Mouse (Mus musculus): Measurements from ENCODE around the gene Hoxb5.

The Hoxb5 gene

DNA sequence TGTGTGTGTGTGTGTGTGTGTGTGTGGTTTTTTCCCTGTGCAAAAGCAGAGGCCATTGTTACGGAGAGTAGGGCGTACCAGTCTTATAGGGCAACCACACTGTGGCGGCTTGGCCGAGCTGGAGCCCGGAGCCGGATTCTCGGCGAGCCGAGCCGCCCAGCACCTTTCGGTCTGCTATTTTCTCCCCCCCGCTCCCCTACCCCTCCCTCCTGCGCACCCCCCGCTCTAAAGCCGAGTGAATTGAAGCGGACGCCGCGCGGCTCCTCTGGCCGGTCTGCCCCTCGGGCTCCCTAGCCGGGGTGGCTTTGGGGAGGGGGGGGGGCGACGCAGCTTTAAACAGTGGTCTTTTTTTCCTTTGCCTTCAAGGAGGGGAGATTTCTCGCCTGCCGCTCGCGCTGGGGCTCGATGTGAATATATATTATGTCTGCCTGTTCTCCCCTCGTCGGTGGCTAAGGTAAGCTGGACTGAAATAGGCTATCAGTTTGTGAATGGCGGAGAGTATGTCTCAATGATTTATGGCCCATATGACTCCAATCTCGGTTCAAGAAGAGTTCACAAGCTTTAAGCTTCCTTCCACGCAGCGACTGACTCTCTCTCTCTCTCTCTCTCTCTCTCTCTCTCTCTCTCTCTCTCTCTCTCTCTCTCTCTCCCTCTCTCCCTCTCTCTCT lies 37.7 kb downstream of the Hoxb5 start:
- DNase-seq (ENCODE audit: low spot score) = no peak

DNA sequence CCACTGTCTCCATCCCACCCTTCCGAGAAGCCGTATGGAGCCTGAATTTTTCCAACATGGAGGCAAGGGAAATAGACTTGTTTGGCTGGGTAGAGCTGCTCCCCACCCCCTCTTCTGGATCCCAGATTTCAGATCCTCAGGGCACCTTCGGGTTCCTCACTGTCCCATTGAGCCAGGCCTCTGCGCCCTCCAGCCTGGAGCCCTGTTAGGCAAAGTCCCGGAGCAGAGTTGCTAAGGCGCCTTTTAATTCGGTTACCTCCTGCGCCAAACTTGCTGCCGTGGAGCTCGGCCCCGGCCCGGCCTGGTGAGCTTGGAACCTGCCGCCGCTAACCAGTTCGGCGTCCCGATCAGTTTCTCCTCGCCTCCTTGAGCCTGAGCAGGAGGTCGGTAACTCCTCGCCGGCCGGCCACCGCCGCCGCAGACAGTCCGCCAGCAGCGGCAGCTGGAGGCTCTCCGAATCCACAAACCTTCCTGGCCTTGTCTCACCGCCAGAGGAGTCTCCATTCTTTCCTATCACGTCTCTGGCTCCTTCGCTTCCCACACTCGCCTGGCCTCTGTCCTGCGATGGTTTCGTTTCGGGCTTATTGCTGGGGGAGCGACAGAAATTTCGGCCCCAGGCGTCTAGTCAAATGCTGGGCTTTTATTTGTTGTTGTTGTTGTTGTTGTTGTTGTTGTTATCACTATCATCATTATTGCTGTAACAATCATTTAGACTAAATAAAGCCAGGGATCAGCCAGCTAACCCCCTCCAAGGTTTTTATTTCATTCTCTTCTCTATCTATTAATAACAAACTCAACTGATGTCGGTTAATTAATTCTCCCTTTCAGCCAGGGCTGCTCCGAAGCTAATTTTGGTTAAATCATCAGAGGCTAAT lies 38.8 kb downstream of the Hoxb5 start:
- DNase-seq (ENCODE audit: low spot score) = no peak

DNA sequence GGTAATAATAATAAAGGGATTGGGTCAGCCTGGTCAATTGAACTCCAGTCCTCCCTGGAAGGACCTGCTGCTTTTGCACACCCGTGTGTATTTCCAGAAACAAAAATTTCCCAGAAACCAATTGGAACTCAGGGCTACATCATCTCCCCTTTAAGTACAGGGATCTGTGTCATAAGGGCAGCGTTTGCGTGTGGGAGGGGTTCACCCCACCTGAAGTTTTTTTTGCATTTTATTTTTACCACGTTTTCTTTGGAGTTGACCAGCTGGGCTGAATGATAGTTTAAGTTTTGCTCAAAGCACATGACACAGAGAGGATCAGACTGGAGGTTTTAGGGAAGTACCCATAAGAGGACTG lies 39.4 kb downstream of the Hoxb5 start:
- DNase-seq (ENCODE audit: low spot score) = no peak

DNA sequence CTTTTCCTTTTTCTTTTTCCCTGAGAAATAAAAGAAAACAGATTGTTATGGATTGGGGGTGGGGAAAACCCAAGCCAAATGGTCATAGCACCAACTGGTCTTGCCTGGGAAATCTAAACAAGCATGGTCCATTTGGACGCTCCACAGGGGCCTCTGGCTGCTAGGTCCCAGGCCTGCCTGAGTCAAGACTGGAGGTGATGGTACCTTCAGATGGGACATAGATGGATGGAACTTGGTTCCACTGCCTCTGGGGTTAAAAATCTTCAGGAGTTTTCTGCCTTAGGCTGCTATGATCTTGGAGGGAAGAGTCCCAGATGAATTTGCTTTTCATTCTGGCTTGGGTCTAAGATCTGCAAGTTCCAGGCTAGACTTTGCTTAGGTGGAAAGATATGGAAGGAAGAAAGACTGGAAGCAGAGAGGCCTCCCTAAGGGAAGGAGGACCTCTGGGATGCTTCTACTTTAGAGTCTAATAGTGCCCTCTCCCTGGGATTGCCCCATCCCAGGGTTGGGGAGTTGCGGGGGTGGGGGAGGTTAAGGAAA lies 40.1 kb downstream of the Hoxb5 start:
- DNase-seq (ENCODE audit: low spot score) = no peak

DNA sequence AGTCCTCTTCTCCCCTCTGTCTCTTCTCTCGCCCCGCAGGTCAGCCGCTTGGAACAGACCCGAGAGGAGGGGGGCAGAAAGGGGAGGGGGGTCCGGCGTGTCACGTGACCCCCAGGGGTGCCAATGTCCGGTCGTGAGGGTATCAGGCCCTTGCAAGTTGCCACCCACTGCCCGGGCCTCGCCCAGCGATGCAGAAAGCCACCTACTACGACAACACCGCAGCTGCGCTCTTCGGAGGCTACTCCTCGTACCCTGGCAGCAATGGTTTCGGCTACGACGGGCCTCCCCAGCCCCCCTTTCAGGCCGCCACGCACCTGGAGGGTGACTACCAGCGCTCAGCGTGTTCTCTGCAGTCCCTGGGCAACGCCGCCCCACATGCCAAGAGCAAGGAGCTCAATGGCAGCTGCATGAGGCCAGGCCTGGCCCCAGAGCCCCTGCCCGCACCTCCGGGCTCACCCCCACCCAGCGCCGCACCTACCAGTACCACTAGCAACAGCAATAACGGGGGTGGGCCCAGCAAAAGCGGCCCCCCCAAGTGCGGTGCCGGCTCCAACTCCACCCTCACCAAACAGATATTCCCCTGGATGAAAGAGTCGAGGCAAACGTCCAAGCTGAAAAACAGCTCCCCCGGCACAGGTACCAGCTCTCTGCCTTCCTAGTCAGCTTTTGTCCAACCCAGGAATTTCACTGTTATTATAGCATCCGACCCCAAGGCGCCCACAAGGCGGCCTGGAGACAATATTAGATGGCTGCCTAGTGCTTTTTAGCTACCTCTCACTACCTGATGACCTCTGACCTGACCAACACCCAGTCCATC lies 41.1 kb downstream of the Hoxb5 start:
- DNase-seq (ENCODE audit: low spot score) = no peak

DNA sequence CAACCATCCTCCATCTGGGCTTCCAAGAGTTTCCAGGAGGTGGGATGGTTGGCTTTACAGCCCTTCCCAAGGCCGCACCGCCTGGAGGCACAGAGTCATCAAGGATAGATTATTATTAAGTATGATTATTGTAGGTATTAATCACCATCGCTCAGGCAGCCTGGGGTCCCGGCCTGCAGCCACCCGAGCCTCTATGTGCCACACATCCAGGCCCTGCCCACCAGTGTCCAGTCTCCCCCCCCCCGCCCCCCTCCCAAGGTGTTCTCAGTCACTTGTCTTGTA lies 41.7 kb downstream of the Hoxb5 start:
- DNase-seq (ENCODE audit: low spot score) = no peak

DNA sequence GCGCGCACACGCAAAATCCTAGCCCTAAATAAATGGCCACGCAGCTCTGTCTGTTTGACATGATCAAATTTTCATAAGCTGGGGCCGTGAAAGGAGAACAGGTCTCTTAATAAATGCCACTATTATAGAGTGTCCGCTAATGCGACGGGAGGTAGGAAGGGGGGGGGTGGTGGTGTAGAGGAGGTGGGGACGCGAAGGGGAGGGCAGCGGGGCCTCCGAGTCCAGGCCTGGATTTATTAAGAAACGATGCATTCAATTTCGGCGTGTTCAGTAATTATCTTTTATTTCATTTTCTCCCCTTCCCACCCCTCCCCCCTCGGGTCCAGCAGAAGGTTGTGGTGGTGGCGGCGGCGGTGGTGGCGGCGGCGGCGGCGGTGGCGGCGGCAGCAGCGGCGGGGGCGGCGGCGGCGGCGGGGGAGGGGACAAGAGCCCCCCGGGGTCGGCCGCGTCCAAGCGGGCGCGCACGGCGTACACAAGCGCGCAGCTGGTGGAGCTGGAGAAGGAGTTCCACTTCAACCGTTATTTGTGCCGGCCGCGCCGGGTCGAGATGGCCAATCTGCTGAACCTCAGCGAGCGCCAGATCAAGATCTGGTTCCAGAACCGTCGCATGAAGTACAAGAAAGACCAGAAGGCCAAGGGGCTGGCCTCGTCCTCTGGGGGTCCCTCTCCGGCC lies 42.2 kb downstream of the Hoxb5 start:
- DNase-seq (ENCODE audit: low spot score) = no peak

DNA sequence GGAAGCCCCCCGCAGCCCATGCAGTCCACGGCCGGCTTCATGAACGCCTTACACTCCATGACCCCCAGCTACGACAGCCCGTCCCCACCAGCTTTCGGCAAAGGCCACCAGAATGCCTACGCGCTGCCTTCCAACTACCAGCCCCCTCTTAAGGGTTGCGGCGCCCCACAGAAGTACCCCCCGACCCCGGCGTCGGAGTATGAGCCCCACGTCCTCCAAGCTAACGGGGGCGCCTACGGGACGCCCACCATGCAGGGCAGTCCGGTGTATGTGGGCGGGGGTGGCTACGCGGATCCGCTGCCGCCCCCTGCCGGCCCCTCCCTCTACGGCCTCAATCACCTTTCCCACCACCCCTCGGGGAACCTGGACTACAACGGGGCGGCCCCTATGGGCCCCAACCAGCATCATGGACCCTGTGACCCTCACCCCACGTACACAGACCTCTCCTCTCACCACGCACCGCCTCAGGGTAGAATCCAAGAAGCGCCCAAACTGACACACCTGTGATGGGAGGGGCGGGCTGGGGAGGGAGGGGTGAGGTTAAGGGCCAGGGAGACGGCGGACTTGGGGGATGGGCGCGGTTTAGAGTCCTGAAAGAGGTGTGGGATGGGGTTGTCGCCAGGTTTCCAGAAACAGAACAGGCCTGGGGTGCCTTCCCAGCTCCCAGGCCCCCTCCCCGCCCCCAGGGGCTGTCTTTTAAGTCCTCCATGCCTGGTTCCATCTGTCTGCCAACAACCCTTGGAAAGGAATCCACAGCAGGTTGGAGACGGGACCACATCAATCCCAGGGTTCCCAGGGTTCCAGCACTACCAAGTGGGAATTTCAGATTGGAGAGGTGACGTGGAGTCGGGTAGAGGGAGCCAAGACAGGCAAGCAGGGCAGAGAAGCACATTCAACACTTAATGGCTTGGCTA lies 43.0 kb downstream of the Hoxb5 start:
- DNase-seq (ENCODE audit: low spot score) = no peak

DNA sequence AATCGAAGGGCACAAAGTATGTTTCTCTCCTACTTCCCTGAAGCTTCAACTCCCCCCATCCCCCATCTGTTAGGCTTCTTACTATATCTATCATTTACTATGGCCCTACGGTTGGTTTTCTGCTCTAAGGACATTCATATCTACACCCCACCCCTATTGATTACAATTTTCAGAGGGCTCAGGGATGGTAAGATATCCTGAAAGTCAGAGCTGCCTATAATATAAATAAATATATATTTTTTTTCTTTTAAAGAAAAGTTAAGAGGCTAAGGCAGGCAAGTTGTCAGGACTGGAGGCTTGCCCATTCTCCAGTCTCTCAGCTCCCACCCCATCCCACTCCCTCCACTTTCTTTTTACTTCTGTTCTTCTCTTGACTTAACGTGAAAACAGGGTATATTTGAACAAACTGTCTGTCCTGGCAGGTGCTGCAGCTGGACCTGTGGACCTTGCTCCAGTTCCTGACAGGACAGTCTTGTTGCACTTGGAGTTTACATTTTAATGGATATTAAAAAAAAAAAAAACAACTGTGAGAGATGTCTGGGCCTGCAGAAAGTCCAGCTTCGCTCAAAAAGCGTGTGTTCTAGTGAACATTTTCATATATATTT lies 43.9 kb downstream of the Hoxb5 start:
- no peak for DNase-seq (ENCODE audit: low spot score)

DNA sequence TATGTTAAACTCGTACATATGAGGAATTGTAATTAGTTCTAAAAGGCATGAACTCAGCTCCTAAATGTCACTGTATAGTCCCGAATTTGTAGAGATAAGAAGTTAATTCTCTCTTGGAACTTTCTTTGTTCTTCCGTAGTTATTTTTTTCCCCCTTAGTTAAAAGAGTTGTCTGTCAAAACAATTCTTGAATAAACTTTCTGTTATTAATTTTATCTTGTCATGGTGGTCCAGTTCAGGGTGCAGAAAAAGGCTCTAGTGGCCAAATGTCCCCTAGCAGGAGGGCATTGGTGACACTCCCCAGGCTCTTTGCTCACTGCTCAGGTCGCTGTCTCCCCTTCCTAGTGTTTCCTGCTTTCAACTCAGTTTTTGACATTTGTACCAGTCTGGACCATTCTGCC lies 44.6 kb downstream of the Hoxb5 start:
- no peak for DNase-seq (ENCODE audit: low spot score)

DNA sequence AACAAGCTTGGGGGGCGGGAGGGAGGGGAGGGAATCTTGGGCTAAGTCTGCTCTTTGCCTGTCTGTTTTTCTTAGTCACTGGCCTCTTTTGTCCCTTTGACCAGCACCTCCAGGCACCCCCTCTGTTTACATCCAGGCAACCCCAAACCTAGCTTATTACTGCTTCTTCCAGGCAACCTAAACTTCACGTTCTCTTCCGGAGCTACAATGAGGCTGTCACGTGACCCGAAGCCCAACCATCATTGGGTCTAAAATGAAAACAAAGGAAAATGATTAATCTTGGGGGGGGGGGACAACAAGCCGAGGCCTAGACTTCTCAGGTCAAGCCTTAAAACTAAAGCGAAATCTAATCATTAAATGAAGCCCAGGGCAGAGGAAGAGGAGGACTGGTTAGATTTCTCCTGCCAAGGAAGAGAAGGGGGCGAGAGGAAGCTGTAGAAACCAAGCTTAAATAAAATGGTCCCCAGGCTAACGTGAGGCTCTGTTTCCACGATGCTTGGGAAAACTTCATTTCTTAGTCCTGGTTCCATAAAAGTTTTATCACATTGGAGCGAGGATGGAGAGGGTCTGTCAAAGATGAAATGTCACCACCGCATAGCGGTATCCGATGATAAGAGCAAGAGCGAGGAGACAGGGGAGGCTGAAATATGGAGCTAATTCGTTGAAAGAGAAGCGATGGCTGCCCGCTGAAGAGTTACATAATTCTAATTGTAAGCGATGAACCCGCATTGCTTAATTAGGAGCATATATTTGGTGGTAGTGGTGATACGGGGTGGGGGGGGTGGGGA lies 45.2 kb downstream of the Hoxb5 start:
- DNase-seq (ENCODE audit: low spot score) = no peak

DNA sequence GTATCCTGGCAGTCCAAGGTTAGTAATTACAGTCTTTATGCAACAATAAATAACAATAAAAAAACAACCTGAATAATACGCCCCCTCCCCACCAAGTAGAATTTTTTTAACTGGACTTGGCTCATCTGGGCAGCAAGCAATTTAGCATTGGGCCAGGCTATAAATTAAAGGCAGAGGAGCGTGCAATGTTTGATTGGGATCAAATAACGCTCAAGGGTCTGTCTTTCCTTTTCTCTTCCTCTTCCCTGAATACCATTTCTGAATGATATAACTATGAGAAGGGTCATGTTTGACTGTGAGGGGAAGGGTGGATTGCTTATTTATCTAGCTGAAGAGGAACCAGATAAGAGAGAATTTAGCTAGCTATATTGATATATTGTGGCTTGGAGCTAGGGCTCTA lies 45.9 kb downstream of the Hoxb5 start:
- no peak for DNase-seq (ENCODE audit: low spot score)

DNA sequence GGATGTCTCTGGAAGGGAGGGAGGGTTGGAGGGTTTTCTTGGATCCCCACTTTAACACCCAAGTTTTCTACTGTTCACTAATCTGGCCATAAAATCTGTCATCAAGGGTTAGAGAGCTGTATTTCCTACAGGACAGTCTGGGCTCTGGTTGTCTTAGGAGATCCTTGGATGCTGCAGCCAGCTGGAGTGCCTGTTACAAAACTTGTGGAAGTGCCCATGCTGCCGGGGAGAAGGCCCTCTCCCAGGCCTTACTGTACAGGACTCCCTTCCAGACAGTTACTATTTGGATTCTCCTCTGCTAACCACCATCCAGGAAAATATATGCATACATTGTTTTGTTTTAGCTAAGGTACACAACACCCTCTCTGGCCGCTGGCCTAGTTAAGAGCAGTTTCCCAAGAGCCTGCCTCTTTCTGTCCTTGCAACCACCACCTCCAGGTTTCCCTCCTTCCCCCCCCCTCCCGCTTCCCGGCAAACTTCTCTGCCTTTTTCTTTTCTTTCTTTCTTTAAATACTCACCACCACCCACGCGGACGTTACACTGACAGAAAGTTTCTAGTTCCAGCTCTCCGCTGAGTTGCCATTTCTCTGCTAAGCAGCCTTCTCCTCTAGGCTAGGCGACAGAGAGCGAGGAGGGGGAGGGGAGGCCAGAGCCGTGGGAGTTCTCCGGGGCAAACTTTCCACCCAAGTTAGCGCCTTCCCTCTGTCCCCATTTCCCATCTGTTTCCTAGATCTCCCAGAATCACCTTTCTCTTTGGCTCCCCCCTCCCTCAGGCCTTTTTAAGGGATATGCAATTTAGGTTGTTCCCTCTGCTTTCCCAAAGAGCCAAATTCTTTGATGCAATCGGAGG lies 46.6 kb downstream of the Hoxb5 start:
- no peak for DNase-seq (ENCODE audit: low spot score)

DNA sequence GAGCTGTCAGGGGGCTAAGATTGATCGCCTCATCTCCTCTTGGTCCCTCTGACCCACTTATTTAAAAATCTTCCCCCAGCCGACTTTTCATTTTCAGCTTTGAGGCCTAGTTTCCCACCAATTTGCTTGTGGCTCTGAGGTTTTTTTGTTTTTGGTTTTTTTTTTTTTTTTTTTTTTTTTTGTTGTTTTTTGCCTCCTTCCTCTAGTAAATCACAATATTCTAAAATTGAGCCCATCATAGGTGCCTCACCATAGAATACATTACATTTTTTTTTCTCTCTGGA lies 47.1 kb downstream of the Hoxb5 start, which contains the start of gene Hoxb2:
Hoxb2 (plus strand) TSS at position 185 of the 284 bp plus-strand sequence.
- DNase-seq (ENCODE audit: low spot score) = no peak

DNA sequence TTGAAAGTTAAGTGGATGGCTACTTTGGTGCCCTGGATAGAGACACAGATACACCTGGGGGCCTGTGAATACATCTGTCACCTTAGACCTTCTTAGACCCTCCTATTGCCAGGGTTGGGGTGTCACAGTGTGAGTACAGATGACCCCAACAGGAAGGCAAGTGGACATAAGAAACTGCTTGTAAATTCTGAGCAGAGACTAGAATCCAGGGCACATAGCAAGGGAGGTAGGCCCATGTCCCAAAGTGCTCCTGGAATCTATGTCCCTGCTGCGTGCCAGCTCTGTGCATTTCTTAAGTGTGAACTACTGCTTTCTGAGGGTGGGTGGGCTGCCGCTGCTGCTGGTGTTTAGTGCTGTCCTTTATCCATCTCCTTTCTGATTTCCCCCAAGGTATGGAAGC lies 47.7 kb downstream of the Hoxb5 start:
- DNase-seq (ENCODE audit: low spot score) = no peak

DNA sequence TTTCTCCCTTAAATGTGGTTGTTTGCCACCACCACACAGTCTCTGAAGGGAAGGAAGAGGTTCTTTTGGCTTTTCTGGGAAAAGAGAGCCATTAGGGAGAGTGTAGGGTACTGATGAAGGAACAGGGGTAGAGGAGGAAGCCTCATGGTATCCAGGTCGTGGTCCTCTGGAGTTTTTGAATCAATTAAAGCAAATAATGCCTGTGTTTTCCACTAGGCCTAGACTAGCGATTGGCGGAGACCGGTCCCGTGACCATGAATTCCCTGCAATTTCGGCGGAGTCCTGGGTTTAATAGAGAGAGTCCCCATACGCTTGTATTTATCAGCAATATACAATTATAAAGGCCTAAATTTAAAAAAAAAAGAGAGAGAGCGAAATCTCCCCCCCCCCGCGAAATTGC lies 48.2 kb downstream of the Hoxb5 start:
- DNase-seq (ENCODE audit: low spot score) = no peak

DNA sequence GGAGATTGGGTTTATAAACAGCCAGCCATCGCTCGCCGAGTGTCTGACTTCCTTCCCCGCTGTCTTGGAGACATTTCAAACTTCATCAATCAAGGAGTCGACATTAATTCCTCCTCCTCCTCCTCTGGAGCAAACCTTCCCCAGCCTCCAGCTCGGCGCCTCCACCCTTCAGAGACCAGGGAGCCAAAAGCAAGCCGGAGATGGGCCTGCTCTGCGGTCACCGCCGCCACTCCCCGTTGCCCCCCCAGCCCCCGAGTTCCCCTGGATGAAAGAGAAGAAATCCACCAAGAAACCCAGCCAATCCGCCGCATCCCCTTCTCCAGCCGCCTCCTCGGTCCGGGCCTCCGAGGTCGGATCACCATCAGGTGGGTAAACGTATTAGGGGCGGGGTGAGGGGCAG lies 48.7 kb downstream of the Hoxb5 start:
- no peak for DNase-seq (ENCODE audit: low spot score)

DNA sequence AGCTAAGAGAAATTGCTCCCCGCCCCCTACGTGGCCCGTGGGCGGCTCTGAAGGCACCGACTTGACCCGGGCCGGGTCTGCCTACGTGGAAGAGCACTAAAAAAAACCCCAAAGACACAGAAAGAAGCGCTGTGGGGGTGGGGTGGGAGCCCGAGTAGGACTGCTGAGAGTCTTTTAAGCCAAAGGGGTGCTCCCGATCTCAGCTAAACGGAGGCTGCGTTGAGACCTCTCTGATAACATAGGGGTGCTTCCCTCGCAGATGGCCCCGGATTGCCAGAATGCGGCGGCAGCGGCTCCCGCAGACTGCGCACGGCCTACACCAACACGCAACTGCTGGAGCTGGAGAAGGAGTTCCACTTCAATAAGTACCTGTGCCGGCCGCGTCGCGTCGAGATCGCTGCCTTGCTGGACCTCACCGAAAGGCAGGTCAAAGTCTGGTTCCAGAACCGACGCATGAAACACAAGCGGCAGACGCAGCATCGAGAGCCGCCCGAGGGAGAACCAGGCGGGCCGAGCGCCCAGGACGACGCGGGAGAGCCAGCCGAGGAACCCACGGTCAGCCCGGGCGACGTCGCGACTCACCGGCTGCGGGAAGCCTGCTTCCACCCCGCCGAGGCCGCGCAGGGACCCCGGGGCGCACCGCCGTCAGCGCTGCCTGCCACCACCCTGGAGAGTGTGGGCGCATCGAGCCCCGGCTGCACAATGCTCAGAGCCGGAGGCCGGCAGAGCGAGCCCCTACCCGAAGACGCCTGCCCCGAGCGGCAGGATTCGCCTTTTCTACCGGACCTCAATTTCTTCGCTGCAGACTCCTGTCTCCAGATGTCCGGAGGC lies 49.8 kb downstream of the Hoxb5 start:
- DNase-seq (ENCODE audit: low spot score) = no peak
